Mouse (Mus musculus) midbrain, postnatal 0 days (tissue): Measurements from ENCODE around the gene Gm17545. TPM values are rescaled to one million over a fixed set of nuclear protein-coding genes. Genes with fewer than 3 reads are reported as not detected.

ENCODE experiments used
- ATAC-seq: fragments of 200-750 bp; cut with Nextera tagmentation; 2 replicates; pipeline ENCODE4 v1.8.0; 2017; ENCODE audit warnings: moderate number of reproducible peaks, mild to moderate bottlenecking, moderate TSS enrichment, moderate library complexity; ENCODE audit not compliant: low FRiP score
- DNase-seq: peaks from one replicate; pipeline ENCODE4 v3.0.0-alpha.2; 2015; ENCODE audit warnings: low spot score
- H3K27ac ChIP-seq: fragments of 300-500 bp; sonication (generic); 2 replicates; pipeline ENCODE4 v1.5.1; 2014; ENCODE audit warnings: low read depth, mild to moderate bottlenecking, low read length, mixed read lengths
- H3K27me3 ChIP-seq: fragments of 300-500 bp; sonication (generic); 2 replicates; pipeline ENCODE4 v1.6.1; 2014; ENCODE audit warnings: low read length, control low read depth, mixed read lengths; ENCODE audit not compliant: insufficient read depth
- H3K36me3 ChIP-seq: fragments of 300-500 bp; sonication (generic); 2 replicates; pipeline ENCODE4 v1.6.1; 2014; ENCODE audit warnings: low read length, control low read depth, mixed read lengths; ENCODE audit not compliant: insufficient read depth
- H3K4me1 ChIP-seq: fragments of 300-500 bp; sonication (generic); 2 replicates; pipeline ENCODE4 v1.6.1; 2014; ENCODE audit warnings: mild to moderate bottlenecking, control low read depth, antibody characterized with exemption, low read length, mixed read lengths; ENCODE audit not compliant: insufficient read depth
- H3K4me2 ChIP-seq: fragments of 300-500 bp; sonication (generic); 2 replicates; pipeline ENCODE4 v1.6.1; 2014; ENCODE audit warnings: low read depth, mild to moderate bottlenecking, low read length, mixed read lengths; ENCODE audit not compliant: poor library complexity, severe bottlenecking
- H3K4me3 ChIP-seq: fragments of 300-500 bp; sonication (generic); 2 replicates; pipeline ENCODE4 v1.5.1; 2014; ENCODE audit warnings: low read depth, mild to moderate bottlenecking, low read length, moderate library complexity
- H3K9ac ChIP-seq: fragments of 300-500 bp; sonication (generic); replicated peaks from 2 replicates; pipeline ENCODE4 v1.6.1; 2014; ENCODE audit warnings: mild to moderate bottlenecking, low read length, moderate library complexity, mixed read lengths; ENCODE audit not compliant: poor library complexity, severe bottlenecking
- H3K9me3 ChIP-seq: fragments of 300-500 bp; sonication (generic); 2 replicates; pipeline ENCODE4 v1.6.1; 2016; ENCODE audit warnings: low read length, control low read depth
- CTCF ChIP-seq: IDR thresholded peaks from 2 replicates; pipeline ENCODE4 v1.5.1; 2016; ENCODE audit warnings: antibody characterized with exemption, mild to moderate bottlenecking
- WGBS: fragments of 180-500 bp; shearing (Covaris S2); extraction: QIAGEN DNeasy Blood & Tissue Kit; methylation state at CpG from one replicate; pipeline ENCODE4 v1.1.7; 2014; 5-methylcytosine and 5-hydroxymethylcytosine counted together
- polyA plus RNA-seq: library from polyadenylated mRNA; unstranded; fragments of >200 nt; fragmentation: Nextera tagmentation; extraction: Ambion mirVana; gene quantifications from 2 replicates; pipeline ENCODE4 v1.2.1, GENCODE M21; 2015
- total RNA-seq: library from RNA; depleted of rRNA; stranded (reverse); fragments of >200 nt; gene quantifications from 2 replicates; pipeline ENCODE4 v1.2.3, GENCODE M21; 2014; rRNA removed

Gm17545 gene
- total and polyA plus RNA-seq, 2 experiments from 2014 or later = not detected

DNA sequence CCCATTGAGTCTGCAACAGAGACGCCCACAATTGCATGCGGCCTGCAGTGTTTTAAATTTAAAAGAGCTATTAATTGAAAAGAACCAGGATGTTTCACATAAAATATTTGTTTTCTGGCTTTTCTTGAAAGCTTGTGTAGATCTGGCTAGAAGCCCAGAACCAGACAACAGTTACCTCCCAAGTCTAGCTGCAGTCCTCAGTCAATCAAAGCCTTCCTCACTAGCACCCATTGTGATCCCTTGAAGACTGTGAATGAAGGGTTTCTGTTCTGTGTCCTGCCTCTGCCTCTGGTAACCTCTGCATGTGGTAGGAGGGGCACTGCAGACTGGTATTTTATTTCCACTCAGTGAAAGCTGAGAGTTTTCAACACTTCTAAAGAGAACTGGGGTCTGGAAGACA lies 48.9 kb downstream of the Gm17545 start:
- Histone ChIP-seq H3K9ac (no peak overlapping the region), H3K27me3 (no peaks in the 10 kb centered on the region), H3K4me3 (no peak overlapping the region), H3K4me2 (no peak overlapping the region), H3K36me3 (no peaks in the 10 kb centered on the region; the same call in 1 of the 2 replicates), H3K4me1 (no peaks in the 10 kb centered on the region), H3K9me3 (no peaks in the 10 kb centered on the region), H3K27ac (no peak overlapping the region)
- no peak for DNase-seq
- no peak for ATAC-seq
- no peak for TF ChIP-seq CTCF
- WGBS = 66% methylated on average over 2 of the region's 2 CpGs

DNA sequence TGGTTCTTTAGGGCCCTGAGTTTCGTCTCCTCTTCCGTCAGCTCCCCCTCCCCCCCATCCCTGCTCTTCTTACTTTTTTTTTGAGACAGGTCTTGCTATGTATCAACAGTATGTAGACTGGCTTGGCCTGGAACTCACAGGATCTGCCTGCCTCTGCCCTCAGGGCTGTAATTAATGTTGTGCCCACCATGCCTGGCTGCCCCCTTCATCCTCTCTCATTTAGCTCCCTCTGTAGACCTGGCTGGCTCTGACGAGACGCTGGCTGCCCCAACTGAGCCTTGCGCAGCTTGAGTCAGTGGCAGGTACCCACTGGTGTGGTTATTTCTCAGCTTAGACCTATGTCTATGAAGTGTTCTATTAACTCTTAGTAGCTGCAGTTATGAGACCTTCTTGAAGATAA lies 49.5 kb downstream of the Gm17545 start:
- Histone ChIP-seq H3K36me3 (no peaks in the 10 kb centered on the region; the same call in 1 of the 2 replicates), H3K9ac (no peak overlapping the region), H3K27ac (no peak overlapping the region), H3K4me3 (no peak overlapping the region), H3K4me2 (no peak overlapping the region), H3K4me1 (no peaks in the 10 kb centered on the region), H3K27me3 (no peaks in the 10 kb centered on the region), H3K9me3 (no peaks in the 10 kb centered on the region)
- ATAC-seq (no peak), DNase-seq (no peak)
- TF ChIP-seq CTCF = no peak
- WGBS = 81% methylated on average over 5 of the region's 5 CpGs

DNA sequence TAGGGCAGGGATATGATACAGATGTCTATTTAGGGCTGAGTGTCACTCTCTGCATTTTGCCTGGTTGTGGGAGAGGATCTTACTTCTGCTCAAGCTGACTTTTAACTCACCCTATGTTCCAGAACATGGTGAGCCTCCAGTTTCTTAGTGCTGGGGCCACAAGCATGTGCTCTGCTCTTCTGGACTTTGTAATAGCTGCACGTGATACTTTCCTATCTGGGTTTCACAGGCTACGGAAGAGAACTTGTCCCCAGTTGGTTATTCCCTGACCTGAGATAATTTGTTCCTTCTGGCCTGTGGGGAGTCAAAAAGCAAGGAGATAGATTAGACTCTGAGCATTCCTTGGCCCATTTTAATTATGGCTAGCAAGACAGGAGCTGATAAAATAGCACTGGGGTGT lies 51.5 kb downstream of the Gm17545 start:
- no peak for DNase-seq
- ATAC-seq = no peak

More for the DNA sequence above, 51.5 kb downstream of the Gm17545 start:
- TF ChIP-seq CTCF = no peak
- H3K36me3 ChIP-seq = no peaks in the 10 kb centered on the region; the same call in 1 of the 2 replicates
- H3K4me2 ChIP-seq = no peak overlapping the region
- no peak overlapping the region for H3K9ac ChIP-seq
- H3K27ac ChIP-seq = no peak overlapping the region
- no peak overlapping the region for H3K4me3 ChIP-seq
- no peaks in the 10 kb centered on the region for H3K27me3 ChIP-seq
- no peaks in the 10 kb centered on the region for H3K4me1 ChIP-seq
- WGBS = 86% methylated on average over 2 of the region's 2 CpGs
- H3K9me3 ChIP-seq = no peaks in the 10 kb centered on the region

Other genes with a start within 250 kb of the Gm17545 start
- 8.2 and 10.2 TPM in 2 replicates for gene Zfp809, start 228.6 kb upstream of the Gm17545 start, total RNA-seq
- 5.8 and 6.3 TPM in 2 replicates for gene Zfp809, start 228.6 kb upstream of the Gm17545 start, polyA plus RNA-seq
- gene Zfp599, start 194.4 kb upstream of the Gm17545 start, total RNA-seq = 4.7 and 5.1 TPM in 2 replicates
- 7.2 and 7.8 TPM in 2 replicates for gene Zfp599, start 194.4 kb upstream of the Gm17545 start, polyA plus RNA-seq
- 31.1 and 37.8 TPM in 2 replicates for gene Zfp810, start 146.6 kb upstream of the Gm17545 start, total RNA-seq
- 24.9 and 27.5 TPM in 2 replicates for gene Zfp810, start 146.6 kb upstream of the Gm17545 start, polyA plus RNA-seq
- gene Anln, start 65.1 kb upstream of the Gm17545 start, total RNA-seq = 3.6 and 6.0 TPM in 2 replicates
- 1.3 and 1.7 TPM in 2 replicates for gene Anln, start 65.1 kb upstream of the Gm17545 start, polyA plus RNA-seq
- 18.7 and 21.5 TPM in 2 replicates for gene 9530077C05Rik, start 42.8 kb upstream of the Gm17545 start, total RNA-seq
- gene 9530077C05Rik, start 42.8 kb upstream of the Gm17545 start, polyA plus RNA-seq = 19.3 and 20.2 TPM in 2 replicates
- 59.4 and 60.4 TPM in 2 replicates for gene Rp9, start 15.5 kb downstream of the Gm17545 start, total RNA-seq
- gene Rp9, start 15.5 kb downstream of the Gm17545 start, polyA plus RNA-seq = 75.8 and 81.7 TPM in 2 replicates
- gene Bbs9, start 21.4 kb downstream of the Gm17545 start, total RNA-seq = 38.2 and 40.0 TPM in 2 replicates
- 19.7 and 22.6 TPM in 2 replicates for gene Bbs9, start 21.4 kb downstream of the Gm17545 start, polyA plus RNA-seq